Mouse (Mus musculus) frontal cortex, postnatal 36 days (tissue): ENCODE measurements around the gene Foxp1.

ENCODE experiments used
- DNase-seq, 2 experiments: peaks; one replicate each; pipeline ENCODE4 v3.0.0; 2022; ENCODE audit warnings: low spot score in 2 of 2

Gene Foxp1

GRCm38 (mm10) chr6:99485217-99485883, 37.2 kb downstream of the Foxp1 start:
- peak; percentile 76 to 81 for DNase-seq

DNA sequence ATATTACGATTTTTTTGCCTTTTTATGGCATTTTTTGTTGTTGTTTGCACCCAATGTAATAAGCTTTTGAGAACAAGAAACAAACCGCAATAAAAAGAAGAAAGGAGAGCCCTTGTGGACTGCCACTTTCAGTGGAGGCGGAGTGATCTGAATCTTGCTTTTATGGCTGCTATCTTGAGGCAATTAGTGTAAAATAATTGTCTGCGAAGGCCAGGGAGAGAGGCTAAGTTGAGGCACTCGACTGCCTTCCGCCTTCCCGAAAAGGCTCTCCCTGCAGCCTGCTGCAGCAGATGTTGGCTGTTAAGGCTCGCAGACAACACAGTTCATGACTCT, 37.7 kb downstream of the Foxp1 start:
- no peak for DNase-seq

DNA sequence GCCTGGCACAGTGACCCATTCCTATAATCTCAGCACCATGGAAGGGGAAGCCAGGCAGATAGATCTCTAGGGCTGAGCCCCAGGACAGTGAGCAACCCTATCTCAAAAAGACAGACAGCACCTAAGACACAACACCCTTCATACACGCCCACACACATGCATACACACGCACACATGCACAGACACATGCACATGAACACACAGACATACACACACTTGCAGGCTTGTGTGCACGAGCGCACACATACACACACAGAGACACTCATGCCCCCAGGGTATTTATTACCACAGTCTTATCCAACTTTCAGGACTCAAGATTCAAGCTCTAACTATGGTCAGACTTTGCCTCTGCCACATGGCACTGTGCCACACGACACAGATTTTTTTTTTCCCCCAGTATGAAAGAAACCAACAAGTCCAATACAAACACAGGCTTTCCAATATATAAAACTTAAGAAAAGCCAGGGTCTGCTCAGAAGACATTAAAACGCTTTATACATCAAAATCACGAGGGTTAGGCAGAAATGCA, 38.3 kb downstream of the Foxp1 start:
- DNase-seq = no peak

GRCm38 (mm10) chr6:99483556-99483955, 39.0 kb downstream of the Foxp1 start:
- no peak for DNase-seq

GRCm38 (mm10) chr6:99481568-99481967, 41.0 kb downstream of the Foxp1 start:
- no peak for DNase-seq

GRCm38 (mm10) chr6:99478873-99479650, 43.5 kb downstream of the Foxp1 start:
- no peak for DNase-seq

DNA sequence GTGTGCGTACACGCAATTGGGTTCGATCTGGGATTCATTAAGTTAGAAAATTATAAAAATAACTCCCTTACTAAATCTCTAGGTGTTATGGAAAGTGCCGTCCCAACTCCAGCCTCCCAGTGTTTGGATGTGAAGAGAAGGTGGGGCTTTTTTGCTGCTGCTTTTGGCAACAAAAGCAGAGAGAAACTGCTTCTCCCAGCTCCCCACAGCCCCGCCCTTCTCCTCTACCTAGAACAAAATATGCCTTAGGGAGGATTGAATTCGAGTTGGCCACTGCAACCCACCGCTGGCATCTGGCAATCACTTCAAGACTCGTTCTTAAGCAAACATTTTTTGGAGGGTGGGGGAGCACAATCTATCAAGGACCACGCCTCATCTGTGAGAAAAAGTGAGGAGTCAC, 47.5 kb downstream of the Foxp1 start:
- no peak for DNase-seq

- no peak for DNase-seq
These were observed 51.6 kb downstream of the Foxp1 start for GRCm38 (mm10) chr6:99470906-99471305.

- no peak for DNase-seq
These were observed 53.2 kb downstream of the Foxp1 start for GRCm38 (mm10) chr6:99469134-99469834.

GRCm38 (mm10) chr6:99467831-99468230, 54.7 kb downstream of the Foxp1 start:
- DNase-seq = no peak

DNA sequence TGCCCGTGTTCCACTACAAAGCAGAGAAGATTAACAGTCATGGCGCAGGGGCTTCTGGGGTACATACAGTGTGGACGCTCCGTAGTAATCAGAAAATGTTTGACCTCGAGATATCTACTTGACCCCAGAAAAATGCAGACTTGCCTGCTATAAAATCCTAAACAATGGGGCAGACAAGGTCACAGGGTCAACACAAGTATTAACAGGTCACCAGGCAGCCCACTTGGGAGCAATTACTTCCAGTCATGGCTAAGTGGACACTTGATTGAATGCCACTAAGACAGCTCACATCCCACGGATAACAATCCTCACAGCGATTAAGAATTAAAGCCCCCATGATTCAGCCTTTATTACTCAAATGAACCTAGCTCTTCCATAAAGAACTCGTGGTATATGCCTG, 55.4 kb downstream of the Foxp1 start:
- no peak for DNase-seq

DNA sequence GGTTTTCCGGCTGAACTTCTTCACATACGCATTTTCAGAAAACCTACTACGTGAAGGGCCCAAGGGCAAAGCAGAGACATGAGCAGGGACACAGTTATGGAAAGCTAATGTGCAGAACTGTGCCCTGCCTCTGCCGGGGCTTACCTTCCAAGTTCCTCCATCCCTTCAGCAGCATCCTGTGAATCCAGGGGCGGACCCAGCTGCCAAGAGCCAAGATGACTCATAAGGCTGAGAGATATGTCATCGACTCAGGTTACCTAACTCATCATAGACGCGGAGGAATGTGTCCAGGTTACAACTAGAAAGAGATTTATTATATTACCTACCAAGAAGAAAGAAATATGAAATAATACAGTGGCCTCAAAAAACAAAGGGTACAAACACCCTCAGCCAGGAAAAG, 56.2 kb downstream of the Foxp1 start:
- DNase-seq = peak; percentile 24 to 35

GRCm38 (mm10) chr6:99464449-99464848, 58.1 kb downstream of the Foxp1 start:
- no peak for DNase-seq

- DNase-seq = no peak
These were observed 58.6 kb downstream of the Foxp1 start for GRCm38 (mm10) chr6:99463906-99464305.

DNA sequence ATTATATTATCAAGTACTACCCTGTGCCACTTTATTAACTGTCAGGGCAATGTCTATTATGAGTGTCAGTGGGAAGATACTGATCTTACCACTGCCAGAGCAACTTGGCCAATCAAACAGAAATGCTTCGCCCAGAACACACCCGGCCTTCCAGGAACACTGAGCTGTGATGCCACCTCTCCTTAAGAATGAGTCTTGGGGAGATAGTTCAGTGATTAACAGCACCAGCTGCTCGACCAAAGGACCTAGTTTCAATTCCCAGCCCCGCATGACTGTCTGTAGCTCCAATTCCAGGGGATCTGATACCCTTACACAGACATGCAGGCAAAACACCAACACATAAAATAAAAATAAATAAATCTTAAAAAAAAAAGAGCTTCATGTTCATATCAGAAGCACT, 63.7 kb downstream of the Foxp1 start:
- no peak for DNase-seq

DNA sequence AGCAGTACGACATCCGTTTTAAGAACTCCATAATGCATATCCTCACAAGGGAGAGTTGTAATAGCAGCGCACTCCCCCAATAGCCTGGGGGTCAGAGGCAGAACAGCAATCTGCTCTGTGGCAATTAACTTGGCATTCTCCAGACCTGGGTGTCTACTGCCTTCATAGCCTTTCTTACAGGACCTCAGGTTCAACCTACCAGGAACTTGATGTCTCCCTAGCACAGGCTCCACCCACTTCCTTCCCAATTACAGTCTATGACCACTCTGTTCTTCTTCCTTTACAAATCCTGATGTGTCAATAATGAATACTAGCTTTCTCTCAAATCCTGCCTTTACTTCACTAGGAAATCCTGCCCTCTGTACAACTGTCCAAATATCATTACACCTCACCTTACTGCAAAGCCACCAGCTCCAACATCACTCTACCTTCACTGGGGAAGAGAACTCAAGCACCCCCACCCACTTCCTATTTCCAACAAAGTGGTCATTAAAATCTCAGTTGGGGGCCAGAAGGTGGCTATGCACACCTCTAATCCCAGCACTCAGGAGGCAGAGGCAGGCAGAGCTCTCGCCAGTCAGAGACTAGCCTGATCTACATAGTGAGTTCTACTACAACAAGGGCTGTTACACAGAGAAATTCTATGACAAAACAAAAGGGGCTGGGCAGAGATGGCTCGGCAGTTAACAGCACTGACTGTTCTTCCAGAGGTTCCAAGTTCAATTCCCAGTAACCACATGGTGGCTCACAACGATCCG, 68.6 kb downstream of the Foxp1 start:
- no peak for DNase-seq

DNA sequence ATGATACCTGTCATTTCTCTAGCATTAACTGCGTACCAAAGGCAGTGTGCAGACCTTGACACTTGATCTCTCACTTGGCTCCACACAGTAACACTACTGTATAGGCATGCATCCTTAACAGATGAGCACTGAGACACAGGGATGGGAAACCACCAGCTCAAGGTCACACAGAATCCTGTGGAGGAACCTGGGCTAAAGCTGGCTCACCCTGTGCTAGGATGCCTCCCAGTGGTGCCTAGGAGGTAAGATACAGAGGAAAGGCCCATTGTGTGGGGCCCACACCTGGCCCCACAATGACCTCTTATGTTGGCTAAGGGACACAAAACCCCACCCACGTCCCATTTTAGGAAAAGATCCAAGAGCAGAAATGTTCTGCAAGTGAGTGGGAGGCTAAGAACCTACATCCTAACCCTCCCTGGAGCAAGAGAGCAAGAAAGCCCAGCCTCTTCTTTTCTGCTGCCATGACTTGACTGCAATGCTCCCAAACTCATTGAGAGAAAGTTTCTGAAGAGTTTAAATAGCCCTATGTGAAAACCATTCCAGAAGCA, 69.8 kb downstream of the Foxp1 start:
- DNase-seq = no peak

GRCm38 (mm10) chr6:99451479-99451878, 71.0 kb downstream of the Foxp1 start:
- no peak for DNase-seq

- no peak for DNase-seq
These were observed 75.1 kb downstream of the Foxp1 start for GRCm38 (mm10) chr6:99447447-99447846.

- DNase-seq = no peak
These were observed 75.6 kb downstream of the Foxp1 start for GRCm38 (mm10) chr6:99446801-99447415.

- no peak for DNase-seq
These were observed 79.1 kb downstream of the Foxp1 start for GRCm38 (mm10) chr6:99443460-99443859.
